Mouse (Mus musculus) lung, postnatal 0 days (tissue): ENCODE data around the gene Stx8.

Experiments used
- CTCF ChIP-seq: IDR thresholded peaks from 2 replicates; pipeline ENCODE4 v1.5.1; 2016; ENCODE audit warnings: antibody characterized with exemption, mild to moderate bottlenecking
- EP300 ChIP-seq: IDR thresholded peaks from 2 replicates; pipeline ENCODE4 v1.6.1; 2016; ENCODE audit warnings: antibody characterized with exemption, mild to moderate bottlenecking, control low read depth

DNA sequence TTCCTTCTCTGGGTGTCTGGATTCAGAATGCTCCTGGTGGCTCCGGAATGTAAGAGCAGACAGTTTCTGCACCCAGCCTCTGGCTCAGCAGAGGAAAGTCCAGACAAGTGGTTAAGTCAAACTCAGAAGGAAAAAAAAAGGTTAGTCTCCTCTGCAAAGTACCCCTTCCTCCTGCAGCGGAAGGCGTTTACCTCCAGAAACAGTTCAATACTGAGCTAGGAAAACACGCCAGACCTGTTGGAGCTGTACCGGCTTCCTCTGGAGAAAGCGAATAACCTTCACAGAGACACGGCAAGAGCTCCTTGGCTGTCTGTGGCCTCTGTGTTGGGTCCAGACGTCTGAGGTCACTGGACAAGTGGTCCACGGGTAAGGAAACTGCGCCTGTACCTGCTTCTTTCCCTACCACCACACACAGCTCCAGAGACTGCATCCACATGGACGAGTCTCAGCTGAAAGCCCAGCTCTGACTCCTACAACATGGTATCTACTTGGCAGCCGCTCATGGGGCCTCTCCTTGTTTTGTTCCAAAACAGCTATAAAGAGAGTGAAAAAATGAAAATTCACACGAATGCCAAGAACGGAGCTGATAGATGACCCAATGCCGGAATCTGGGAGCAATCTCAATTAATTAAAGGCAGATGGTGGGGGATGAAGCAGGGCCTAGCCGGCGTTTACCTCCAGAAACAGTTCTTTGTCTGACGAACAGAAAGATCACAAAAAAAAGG, 263.1 kb downstream of the Stx8 start:
- TF ChIP-seq CTCF (no peak; the same call in 1 of the 2 replicates), EP300 (no peak)
